18 mouse cellular contexts compared by ENCODE assay signal in genomic region chr7:78103536-78104279, GRCm38 (mm10).
"Had no signal": no experiment of that assay in that cellular context is flagged by ENCODE, and none has a peak within 500 bp of the region (broad histone marks: within the 10 kb centered on the region; RNA-seq: fewer than 3 reads in every experiment).

No protein-coding gene starts in this region.

- H3K27ac ChIP-seq: midbrain, embryonic 10.5 days; midbrain, embryonic 12.5 days; neural tube, embryonic 13.5 days; neural tube, embryonic 15.5 days had no signal

- H3K4me3 ChIP-seq: midbrain, embryonic 10.5 days; midbrain, embryonic 12.5 days; myocyte; neural tube, embryonic 13.5 days; neural tube, embryonic 15.5 days had no signal

- H3K27me3 ChIP-seq: neural tube, embryonic 13.5 days; neural tube, embryonic 15.5 days had no signal

- ATAC-seq: midbrain, embryonic 16.5 days had no signal

- H3K36me3 ChIP-seq: midbrain, embryonic 10.5 days; midbrain, embryonic 12.5 days; neural tube, embryonic 13.5 days; neural tube, embryonic 15.5 days had no signal

- H3K4me1 ChIP-seq: neural tube, embryonic 13.5 days; neural tube, embryonic 15.5 days had no signal

- H3K9me3 ChIP-seq: midbrain, embryonic 10.5 days; midbrain, embryonic 12.5 days; neural tube, embryonic 13.5 days; neural tube, embryonic 15.5 days had no signal

- H3K4me2 ChIP-seq: lung, embryonic 14.5 days; midbrain, embryonic 12.5 days; neural tube, embryonic 13.5 days; neural tube, embryonic 15.5 days had no signal

- H3K9ac ChIP-seq: lung, embryonic 14.5 days; midbrain, embryonic 12.5 days; neural tube, embryonic 13.5 days; neural tube, embryonic 15.5 days had no signal

- DNase-seq: lung, adult 18-20 months; lung, embryonic 14.5 days; lung, postnatal 4 days; midbrain, embryonic 14.5 days; retina, postnatal 1 day; right cerebral cortex, adult 18-20 months; right cerebral cortex, postnatal 25 days; right cerebral cortex, postnatal 4 days; spleen, adult 18-20 months; thymus, adult 18-20 months; thymus, postnatal 14 days; thymus, postnatal 36 days had no signal
